Mouse (Mus musculus): ENCODE measurements around the gene Taf5l. TPM values are rescaled to one million over a fixed set of nuclear protein-coding genes. Genes with fewer than 3 reads are reported as not detected.

Taf5l gene
- polyA plus RNA-seq, 1 experiment from 2014 or later, result 37.0 TPM

DNA sequence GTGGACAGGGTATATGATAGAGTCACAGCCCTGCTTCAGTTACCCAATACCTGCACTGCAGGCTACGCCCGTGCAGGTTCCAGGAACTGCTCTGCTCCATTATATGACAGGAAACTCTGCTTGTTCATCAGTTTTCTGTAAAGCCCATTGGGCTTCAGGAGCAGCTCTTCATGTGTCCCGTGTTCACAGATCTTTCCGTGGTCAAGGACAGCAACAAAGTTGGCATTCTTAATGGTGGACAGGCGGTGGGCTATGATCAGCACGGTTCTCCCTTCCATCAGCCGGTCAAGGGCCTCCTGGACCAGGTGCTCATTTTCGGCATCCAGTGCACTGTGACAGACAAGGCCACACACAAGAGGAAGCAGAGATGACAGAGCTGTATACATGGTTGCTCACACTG, 67.0 kb downstream of the Taf5l start:
- no peak overlapping the region for H3K4me3 ChIP-seq
- WGBS, result 88% methylated on average over 8 of the region's 8 CpGs
- peaks cover 12% of the 10 kb centered on the region for H3K36me3 ChIP-seq
- H3K9ac ChIP-seq, result no peak overlapping the region
- H3K27ac ChIP-seq, result no peak overlapping the region
- H3K4me2 ChIP-seq, result no peak overlapping the region
- no peaks in the 10 kb centered on the region for H3K27me3 ChIP-seq
- ATAC-seq (ENCODE audit: borderline replicate concordance, extremely low read depth, low FRiP score, low TSS enrichment), result no peak
- H3K4me1 ChIP-seq, result peaks cover 9% of the 10 kb centered on the region
- H3K9me3 ChIP-seq, result no peaks in the 10 kb centered on the region

DNA sequence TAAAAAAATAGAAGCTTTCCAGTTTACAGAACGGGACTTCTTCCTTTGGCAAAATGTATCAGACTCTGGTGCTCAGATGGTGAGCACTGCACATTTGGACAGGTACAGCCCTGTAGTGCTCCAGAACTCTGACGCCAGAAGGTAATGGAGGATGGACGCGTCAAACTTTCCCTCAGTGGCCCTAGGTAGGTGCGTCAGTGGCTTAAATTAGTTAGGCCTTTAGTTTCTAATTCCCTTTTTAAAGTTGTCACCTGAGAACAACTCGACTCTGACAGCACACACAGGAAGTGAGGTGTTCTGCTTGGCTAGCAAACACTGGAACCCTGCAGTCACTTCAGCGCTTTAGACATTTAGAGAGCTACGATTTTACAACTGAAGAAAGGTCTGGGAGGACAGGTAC, 67.5 kb downstream of the Taf5l start:
- Histone ChIP-seq H3K27me3 (no peaks in the 10 kb centered on the region), H3K4me2 (no peak overlapping the region), H3K36me3 (peaks cover 12% of the 10 kb centered on the region), H3K9me3 (no peaks in the 10 kb centered on the region), H3K27ac (no peak overlapping the region), H3K4me1 (peaks cover 9% of the 10 kb centered on the region), H3K9ac (no peak overlapping the region), H3K4me3 (no peak overlapping the region)
- ATAC-seq (ENCODE audit: borderline replicate concordance, extremely low read depth, low FRiP score, low TSS enrichment), result no peak
- 83% methylated on average over 8 of the region's 8 CpGs for WGBS

DNA sequence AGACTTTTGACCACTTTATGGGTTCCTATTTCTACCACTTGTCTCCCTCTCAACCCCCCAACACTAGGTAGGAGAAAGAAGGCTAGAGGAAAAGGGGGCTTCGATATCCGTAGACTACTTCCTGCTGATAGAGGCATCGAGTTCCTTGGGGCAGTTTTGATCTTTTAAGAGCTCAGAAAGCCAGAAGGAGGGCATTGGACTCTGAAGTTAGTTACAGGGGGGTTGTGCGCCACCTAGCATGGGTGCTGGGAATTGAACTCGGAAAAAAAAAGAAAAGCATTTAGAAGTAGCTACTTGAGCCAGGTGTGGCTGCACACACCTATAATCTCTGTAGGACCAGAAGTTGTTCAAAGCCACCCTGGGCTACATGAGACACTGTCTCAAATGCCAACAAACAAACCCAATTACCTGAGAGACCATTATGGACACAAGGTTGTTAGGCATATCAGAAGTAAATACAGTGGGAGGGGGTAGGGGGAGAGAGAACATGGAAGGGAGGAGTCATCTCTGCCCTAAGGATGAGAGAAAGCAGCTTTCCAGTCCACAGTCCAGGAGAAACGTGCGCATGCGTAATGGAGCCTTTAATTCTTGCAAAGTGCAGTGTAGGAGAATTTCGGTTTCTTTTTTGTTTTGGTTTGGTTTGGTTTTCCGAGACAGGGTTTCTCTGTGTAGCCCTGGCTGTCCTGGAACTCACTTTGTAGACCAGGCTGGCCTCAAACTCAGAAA, 71.0 kb downstream of the Taf5l start:
- H3K4me1 ChIP-seq, result peaks cover 16% of the 10 kb centered on the region
- H3K27ac ChIP-seq, result peak overlapping the region; percentile 86
- 27% methylated on average over 10 of the region's 10 CpGs for WGBS
- peaks cover 20% of the 10 kb centered on the region for H3K36me3 ChIP-seq
- no peaks in the 10 kb centered on the region for H3K27me3 ChIP-seq
- H3K9ac ChIP-seq, result peak overlapping the region; percentile 92
- peak overlapping the region; percentile 99 for H3K4me3 ChIP-seq
- peak overlapping the region; percentile 90 for H3K4me2 ChIP-seq
- no peaks in the 10 kb centered on the region for H3K9me3 ChIP-seq
- peak; percentile 23; the same call in 1 of the 2 replicates for ATAC-seq (ENCODE audit: borderline replicate concordance, extremely low read depth, low FRiP score, low TSS enrichment)

DNA sequence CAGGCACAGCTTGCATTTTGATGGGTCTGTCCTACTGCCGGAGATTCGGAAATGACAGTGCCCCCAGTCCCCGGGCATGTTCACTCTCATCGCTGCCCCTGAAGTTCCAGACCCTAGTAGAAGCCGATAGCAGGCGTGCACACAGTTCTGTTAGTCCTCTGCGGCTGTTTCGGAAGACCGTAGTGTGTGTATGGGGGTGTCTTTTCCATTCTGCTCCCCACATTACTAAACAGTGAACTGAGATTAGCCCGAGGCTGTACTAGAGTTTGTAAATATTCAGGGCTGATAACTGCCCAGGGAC, 71.6 kb downstream of the Taf5l start:
- Histone ChIP-seq H3K4me2 (peak overlapping the region; percentile 90), H3K27ac (peak overlapping the region; percentile 86), H3K9me3 (no peaks in the 10 kb centered on the region), H3K4me1 (peaks cover 16% of the 10 kb centered on the region), H3K36me3 (peaks cover 25% of the 10 kb centered on the region), H3K9ac (peak overlapping the region; percentile 92), H3K4me3 (peak overlapping the region; percentile 99), H3K27me3 (no peaks in the 10 kb centered on the region)
- WGBS, result under 1% methylated on average over 10 of the region's 10 CpGs
- peak; percentile 54 for ATAC-seq (ENCODE audit: borderline replicate concordance, extremely low read depth, low FRiP score, low TSS enrichment)

DNA sequence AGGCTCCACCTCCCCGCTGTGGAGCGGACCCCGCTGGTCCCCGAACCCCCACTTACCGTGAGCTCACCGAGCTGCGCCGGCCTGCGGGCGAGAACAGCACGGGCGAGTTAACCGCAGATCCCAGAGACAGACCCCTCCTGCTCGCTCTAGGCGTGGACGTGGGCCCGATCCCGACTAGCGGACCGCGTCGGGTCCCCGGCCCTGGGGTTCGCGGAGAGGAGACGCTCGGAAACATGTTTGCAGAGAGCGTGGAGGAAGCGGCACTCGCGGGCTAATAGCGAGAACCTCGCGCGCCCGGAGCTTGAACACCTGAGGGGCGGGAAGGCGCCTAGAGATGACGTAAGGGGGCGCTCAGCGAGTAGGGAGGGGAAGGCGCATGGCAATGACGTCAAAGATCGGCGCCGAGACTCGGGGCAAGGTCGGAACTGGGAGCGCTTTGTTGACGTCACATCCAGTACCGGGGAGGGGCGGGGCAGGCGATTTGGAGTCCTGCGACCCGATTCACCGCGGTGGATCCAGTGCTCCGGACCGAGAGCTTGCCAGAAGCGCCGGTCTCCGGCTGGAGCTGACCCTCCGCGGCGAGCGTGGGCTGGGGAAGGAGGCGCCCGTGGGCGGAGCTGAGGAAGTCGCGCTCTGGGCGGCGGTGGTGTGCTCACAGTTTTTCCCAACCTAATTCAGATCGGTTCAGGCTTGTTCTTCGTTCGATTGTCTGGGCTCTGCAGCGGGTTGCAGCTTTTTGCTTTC, 72.1 kb downstream of the Taf5l start, which contains the start of gene Nup133:
Gene Nup133 (minus strand): TSS at position 324 of the 744 bp plus-strand sequence.
- no peaks in the 10 kb centered on the region for H3K9me3 ChIP-seq
- H3K4me2 ChIP-seq, result peak within 1 kb of the TSS; percentile 90
- ATAC-seq (ENCODE audit: borderline replicate concordance, extremely low read depth, low FRiP score, low TSS enrichment), result peak; percentile 84
- H3K9ac ChIP-seq, result peak within 1 kb of the TSS; percentile 92
- WGBS, result under 1% methylated on average over 77 of the region's 77 CpGs
- H3K4me1 ChIP-seq, result peaks cover 16% of the 10 kb centered on the region
- peaks cover 23% of the 10 kb centered on the region for H3K36me3 ChIP-seq
- peak within 1 kb of the TSS; percentile 99 for H3K4me3 ChIP-seq
- peak within 1 kb of the TSS; percentile 86 for H3K27ac ChIP-seq
- H3K27me3 ChIP-seq, result no peaks in the 10 kb centered on the region

MicroRNA genes within 50 kb of the gene (microRNA counts, 519-probe panel; counts per million panel counts)
- 2,674 counts per million, percentile 66 among the panel's probes with 10 or more counts for microRNA mmu-miR-1967

Small RNAs within 50 kb of the gene (microRNA-seq; reads per million reads assigned to microRNA genes)
- not detected for gene Mir1967

Other genes starting within 250 kb of the Taf5l start
- gene Rab4a, start 215.4 kb downstream of the Taf5l start, polyA plus RNA-seq (2015; fragmentation: Nextera tagmentation; extraction: Ambion mirVana), result 33.2 and 33.8 TPM in 2 replicates
- gene Ccsap, start 161.2 kb downstream of the Taf5l start, polyA plus RNA-seq (2015; fragmentation: Nextera tagmentation; extraction: Ambion mirVana), result 4.9 and 5.6 TPM in 2 replicates
- 9.0 and 31.1 TPM in 2 replicates for gene Acta1, start 126.6 kb downstream of the Taf5l start, polyA plus RNA-seq (2015; fragmentation: Nextera tagmentation; extraction: Ambion mirVana)
- 39.1 and 42.5 TPM in 2 replicates for gene Nup133, start 72.1 kb downstream of the Taf5l start, polyA plus RNA-seq (2015; fragmentation: Nextera tagmentation; extraction: Ambion mirVana)
- gene Abcb10, start 38.3 kb downstream of the Taf5l start, polyA plus RNA-seq (2015; fragmentation: Nextera tagmentation; extraction: Ambion mirVana), result 16.3 TPM in 2 replicates
- gene Urb2, start 111 bp upstream of the Taf5l start, polyA plus RNA-seq (2015; fragmentation: Nextera tagmentation; extraction: Ambion mirVana), result 3.5 and 4.3 TPM in 2 replicates
- gene Galnt2, start 210.0 kb upstream of the Taf5l start, polyA plus RNA-seq (2015; fragmentation: Nextera tagmentation; extraction: Ambion mirVana), result 55.3 and 62.5 TPM in 2 replicates

Data from lung, embryonic 15.5 days (tissue).